Mouse (Mus musculus) hindbrain, embryonic 15.5 days (tissue): ENCODE measurements at regions not wholly inside any gene's neighbourhood (a gene's known extent, or its start where the extent isn't known, plus 50 kb on each side); places are given as distances from the start of the nearest gene placed in this dataset.

Experiments
- ATAC-seq: fragments of 200-750 bp; cut with Nextera tagmentation; 2 replicates; pipeline ENCODE4 v1.8.0; 2017; ENCODE audit warnings: low read depth, moderate number of reproducible peaks, moderate TSS enrichment; ENCODE audit not compliant: low FRiP score
- H3K27ac ChIP-seq: fragments of 300-500 bp; sonication (generic); replicated peaks from 2 replicates; pipeline ENCODE4 v1.5.1; 2015; ENCODE audit warnings: mild to moderate bottlenecking, inconsistent platforms
- H3K27me3 ChIP-seq: fragments of 300-500 bp; sonication (generic); 2 replicates; pipeline ENCODE4 v1.6.1; 2015; ENCODE audit warnings: control low read depth, inconsistent platforms
- H3K36me3 ChIP-seq: fragments of 300-500 bp; sonication (generic); 2 replicates; pipeline ENCODE4 v1.6.1; 2015; ENCODE audit warnings: control low read depth, inconsistent platforms
- H3K4me1 ChIP-seq: fragments of 300-500 bp; sonication (generic); replicated peaks from 2 replicates; pipeline ENCODE4 v1.6.1; 2015; ENCODE audit warnings: control low read depth, inconsistent platforms
- H3K4me2 ChIP-seq: fragments of 300-500 bp; sonication (generic); 2 replicates; pipeline ENCODE4 v1.6.1; 2015; ENCODE audit warnings: moderate library complexity, mild to moderate bottlenecking, inconsistent platforms
- H3K4me3 ChIP-seq: fragments of 300-500 bp; sonication (generic); 2 replicates; pipeline ENCODE4 v1.5.1; 2015; ENCODE audit warnings: mild to moderate bottlenecking, inconsistent platforms
- H3K9ac ChIP-seq: fragments of 300-500 bp; sonication (generic); 2 replicates; pipeline ENCODE4 v1.6.1; 2015; ENCODE audit warnings: inconsistent platforms
- H3K9me3 ChIP-seq: fragments of 300-500 bp; sonication (generic); 2 replicates; pipeline ENCODE4 v1.6.1; 2016; ENCODE audit warnings: control low read depth, inconsistent platforms
- WGBS: fragments of 180-500 bp; shearing (Covaris S2); methylation state at CpG from one replicate; pipeline ENCODE4 v1.1.7; 2015; 5-methylcytosine and 5-hydroxymethylcytosine counted together

- Histone ChIP-seq H3K4me2 (no peak overlapping the region), H3K4me1 (no peaks in the 10 kb centered on the region), H3K27me3 (no peaks in the 10 kb centered on the region), H3K9me3 (no peaks in the 10 kb centered on the region), H3K27ac (no peak overlapping the region), H3K36me3 (no peaks in the 10 kb centered on the region), H3K9ac (no peak overlapping the region), H3K4me3 (no peak overlapping the region)
- ATAC-seq: no peak
- 45% methylated on average over 1 of the region's 1 CpGs for WGBS
Observed at GRCm38 (mm10) chr2:64706646-64707177, 318.1 kb downstream of the Grb14 start.

- H3K4me1 ChIP-seq: no peaks in the 10 kb centered on the region
- no peak overlapping the region for H3K4me2 ChIP-seq
- H3K9me3 ChIP-seq: no peaks in the 10 kb centered on the region
- no peaks in the 10 kb centered on the region for H3K27me3 ChIP-seq
- H3K27ac ChIP-seq: no peak overlapping the region
- H3K36me3 ChIP-seq: no peaks in the 10 kb centered on the region
- H3K4me3 ChIP-seq: no peak overlapping the region
- no peak overlapping the region for H3K9ac ChIP-seq
- WGBS: 74% methylated on average over 1 of the region's 1 CpGs
- no peak for ATAC-seq
Observed at GRCm38 (mm10) chr2:64695974-64696373, 328.8 kb downstream of the Grb14 start.

- 52% methylated on average over 1 of the region's 1 CpGs for WGBS
- Histone ChIP-seq H3K36me3 (no peaks in the 10 kb centered on the region), H3K27ac (no peak overlapping the region), H3K9ac (no peak overlapping the region), H3K9me3 (no peaks in the 10 kb centered on the region), H3K4me3 (no peak overlapping the region), H3K4me1 (no peaks in the 10 kb centered on the region), H3K4me2 (no peak overlapping the region), H3K27me3 (no peaks in the 10 kb centered on the region)
- ATAC-seq: no peak
Observed at GRCm38 (mm10) chr2:64691444-64691843, 333.3 kb downstream of the Grb14 start.

GRCm38 (mm10) chr2:64690996-64691395 lies 333.8 kb downstream of the Grb14 start:
- Histone ChIP-seq H3K27ac (no peak overlapping the region), H3K9ac (no peak overlapping the region), H3K27me3 (no peaks in the 10 kb centered on the region), H3K9me3 (no peaks in the 10 kb centered on the region), H3K4me2 (no peak overlapping the region), H3K4me3 (no peak overlapping the region), H3K4me1 (no peaks in the 10 kb centered on the region), H3K36me3 (no peaks in the 10 kb centered on the region)
- WGBS: 83% methylated on average over 3 of the region's 3 CpGs
- no peak for ATAC-seq

GRCm38 (mm10) chr2:64686781-64687180 lies 338.0 kb downstream of the Grb14 start:
- no peaks in the 10 kb centered on the region for H3K4me1 ChIP-seq
- no peak for ATAC-seq
- H3K9me3 ChIP-seq: no peaks in the 10 kb centered on the region
- H3K27ac ChIP-seq: no peak overlapping the region
- no peak overlapping the region for H3K4me2 ChIP-seq
- no peaks in the 10 kb centered on the region for H3K36me3 ChIP-seq
- no peaks in the 10 kb centered on the region for H3K27me3 ChIP-seq
- WGBS: 78% methylated on average over 8 of the region's 8 CpGs
- H3K9ac ChIP-seq: no peak overlapping the region
- H3K4me3 ChIP-seq: no peak overlapping the region

GRCm38 (mm10) chr2:64649614-64650013 lies 375.2 kb downstream of the Grb14 start:
- no peaks in the 10 kb centered on the region for H3K27me3 ChIP-seq
- no peak overlapping the region for H3K4me3 ChIP-seq
- ATAC-seq: no peak
- no peak overlapping the region for H3K4me2 ChIP-seq
- H3K4me1 ChIP-seq: no peaks in the 10 kb centered on the region
- 83% methylated on average over 1 of the region's 1 CpGs for WGBS
- H3K9me3 ChIP-seq: no peaks in the 10 kb centered on the region
- H3K36me3 ChIP-seq: no peaks in the 10 kb centered on the region
- no peak overlapping the region for H3K27ac ChIP-seq
- H3K9ac ChIP-seq: no peak overlapping the region

- Histone ChIP-seq H3K9ac (no peak overlapping the region), H3K4me3 (no peak overlapping the region), H3K27me3 (no peaks in the 10 kb centered on the region), H3K36me3 (no peaks in the 10 kb centered on the region), H3K4me2 (no peak overlapping the region), H3K4me1 (no peaks in the 10 kb centered on the region), H3K27ac (no peak overlapping the region), H3K9me3 (no peaks in the 10 kb centered on the region)
- 77% methylated on average over 2 of the region's 2 CpGs for WGBS
- ATAC-seq: no peak
Observed at GRCm38 (mm10) chr2:64616931-64617330, 407.9 kb downstream of the Grb14 start.

- Histone ChIP-seq H3K27ac (no peak overlapping the region), H3K36me3 (no peaks in the 10 kb centered on the region), H3K4me2 (no peak overlapping the region), H3K9ac (no peak overlapping the region), H3K27me3 (no peaks in the 10 kb centered on the region), H3K4me3 (no peak overlapping the region), H3K4me1 (no peaks in the 10 kb centered on the region), H3K9me3 (no peaks in the 10 kb centered on the region)
- no peak for ATAC-seq
- 66% methylated on average over 1 of the region's 1 CpGs for WGBS
Observed at GRCm38 (mm10) chr2:64606864-64607263, 417.9 kb downstream of the Grb14 start.

GRCm38 (mm10) chr2:64582258-64582657 lies 442.5 kb downstream of the Grb14 start:
- no peak overlapping the region for H3K4me3 ChIP-seq
- no peaks in the 10 kb centered on the region for H3K4me1 ChIP-seq
- no peaks in the 10 kb centered on the region for H3K36me3 ChIP-seq
- no peak overlapping the region for H3K4me2 ChIP-seq
- no peak overlapping the region for H3K27ac ChIP-seq
- no peaks in the 10 kb centered on the region for H3K9me3 ChIP-seq
- no peak for ATAC-seq
- H3K9ac ChIP-seq: no peak overlapping the region
- 65% methylated on average over 3 of the region's 3 CpGs for WGBS
- no peaks in the 10 kb centered on the region for H3K27me3 ChIP-seq

- H3K9me3 ChIP-seq: no peaks in the 10 kb centered on the region
- no peak overlapping the region for H3K9ac ChIP-seq
- H3K27me3 ChIP-seq: no peaks in the 10 kb centered on the region
- ATAC-seq: no peak
- H3K4me1 ChIP-seq: no peaks in the 10 kb centered on the region
- WGBS: 93% methylated on average over 5 of the region's 5 CpGs
- no peak overlapping the region for H3K27ac ChIP-seq
- no peak overlapping the region for H3K4me3 ChIP-seq
- no peaks in the 10 kb centered on the region for H3K36me3 ChIP-seq
- H3K4me2 ChIP-seq: no peak overlapping the region
Observed at GRCm38 (mm10) chr2:64536032-64536431, 438.2 kb upstream of the Fign start.

GRCm38 (mm10) chr2:64535351-64535851 lies 437.6 kb upstream of the Fign start:
- H3K27ac ChIP-seq: no peak overlapping the region
- H3K4me3 ChIP-seq: no peak overlapping the region
- WGBS: 42% methylated on average over 5 of the region's 5 CpGs
- H3K4me1 ChIP-seq: no peaks in the 10 kb centered on the region
- ATAC-seq: no peak
- no peak overlapping the region for H3K4me2 ChIP-seq
- H3K36me3 ChIP-seq: no peaks in the 10 kb centered on the region
- H3K9me3 ChIP-seq: no peaks in the 10 kb centered on the region
- no peaks in the 10 kb centered on the region for H3K27me3 ChIP-seq
- no peak overlapping the region for H3K9ac ChIP-seq

- WGBS: 57% methylated on average over 13 of the region's 13 CpGs
- Histone ChIP-seq H3K27me3 (no peaks in the 10 kb centered on the region), H3K4me2 (peak overlapping the region; percentile 24; the same call in 1 of the 2 replicates), H3K9ac (no peak overlapping the region), H3K4me3 (no peak overlapping the region), H3K36me3 (no peaks in the 10 kb centered on the region), H3K4me1 (no peaks in the 10 kb centered on the region), H3K9me3 (no peaks in the 10 kb centered on the region), H3K27ac (no peak overlapping the region)
- ATAC-seq: no peak
Observed at GRCm38 (mm10) chr2:64534869-64535268, 437.0 kb upstream of the Fign start.

- no peaks in the 10 kb centered on the region for H3K9me3 ChIP-seq
- H3K36me3 ChIP-seq: no peaks in the 10 kb centered on the region
- H3K27ac ChIP-seq: no peak overlapping the region
- H3K4me3 ChIP-seq: no peak overlapping the region
- WGBS: 64% methylated on average over 2 of the region's 2 CpGs
- H3K27me3 ChIP-seq: no peaks in the 10 kb centered on the region
- ATAC-seq: no peak
- H3K4me1 ChIP-seq: no peaks in the 10 kb centered on the region
- H3K9ac ChIP-seq: no peak overlapping the region
- H3K4me2 ChIP-seq: peak overlapping the region; percentile 24; the same call in 1 of the 2 replicates
Observed at GRCm38 (mm10) chr2:64534344-64534743, 436.5 kb upstream of the Fign start.
